Mouse (Mus musculus) cortical plate, adult 2 months (tissue): Measurements from ENCODE around the gene Tmc6.

Experiments used
- CTCF ChIP-seq: fragments of 200-500 bp; IDR thresholded peaks from 2 replicates; pipeline ENCODE4 v1.5.1; 2011; ENCODE audit warnings: mild to moderate bottlenecking, control low read depth, low read length; ENCODE audit not compliant: insufficient read depth; ENCODE audit errors: extremely low read depth
- POLR2A ChIP-seq: fragments of 200-500 bp; IDR thresholded peaks from 2 replicates; pipeline ENCODE4 v1.6.1; 2011; ENCODE audit warnings: mild to moderate bottlenecking, low read length, control low read depth; ENCODE audit not compliant: insufficient read depth; ENCODE audit errors: extremely low read depth

GRCm38 (mm10) chr11:117731470-117731869 is 50.5 kb downstream of the Tmc6 start:
- TF ChIP-seq CTCF (no peak), POLR2A (no peak)
